Mouse (Mus musculus) right cerebral cortex, postnatal 10 days (tissue): ENCODE data around the gene Piwil4.
A peak's percentile ranks its signal among the peaks of the same experiment; 100 is the strongest.
"Not testable (repeated sequence)": the region's sequence is repeated elsewhere in the genome, so short reads cannot be mapped to it uniquely, and the experiment has no call there.

ENCODE experiments used
- DNase-seq, 2 experiments: peaks; one replicate each; pipeline ENCODE4 v3.0.0; 2021; ENCODE audit warnings: low spot score in 2 of 2

The Piwil4 gene

DNA sequence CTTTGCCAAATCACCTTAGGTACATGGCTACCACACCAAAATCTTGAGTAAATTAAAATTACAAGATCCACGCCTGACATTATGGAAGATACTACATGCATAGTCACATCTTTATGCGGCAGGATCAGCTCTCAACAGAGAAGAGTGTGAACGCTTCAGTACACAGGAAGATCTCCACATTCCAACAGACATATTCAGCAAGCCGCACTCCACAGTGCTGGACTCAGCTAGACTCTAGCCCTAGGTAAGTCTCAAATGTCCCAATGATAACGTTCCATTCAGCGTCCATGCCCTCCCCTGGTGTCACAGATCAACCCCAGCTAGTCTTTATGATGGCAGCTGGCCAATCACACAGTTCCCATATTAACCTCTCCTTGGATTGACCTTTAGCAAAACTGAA, 14.5 kb downstream of the Piwil4 start:
- DNase-seq: no peak

DNA sequence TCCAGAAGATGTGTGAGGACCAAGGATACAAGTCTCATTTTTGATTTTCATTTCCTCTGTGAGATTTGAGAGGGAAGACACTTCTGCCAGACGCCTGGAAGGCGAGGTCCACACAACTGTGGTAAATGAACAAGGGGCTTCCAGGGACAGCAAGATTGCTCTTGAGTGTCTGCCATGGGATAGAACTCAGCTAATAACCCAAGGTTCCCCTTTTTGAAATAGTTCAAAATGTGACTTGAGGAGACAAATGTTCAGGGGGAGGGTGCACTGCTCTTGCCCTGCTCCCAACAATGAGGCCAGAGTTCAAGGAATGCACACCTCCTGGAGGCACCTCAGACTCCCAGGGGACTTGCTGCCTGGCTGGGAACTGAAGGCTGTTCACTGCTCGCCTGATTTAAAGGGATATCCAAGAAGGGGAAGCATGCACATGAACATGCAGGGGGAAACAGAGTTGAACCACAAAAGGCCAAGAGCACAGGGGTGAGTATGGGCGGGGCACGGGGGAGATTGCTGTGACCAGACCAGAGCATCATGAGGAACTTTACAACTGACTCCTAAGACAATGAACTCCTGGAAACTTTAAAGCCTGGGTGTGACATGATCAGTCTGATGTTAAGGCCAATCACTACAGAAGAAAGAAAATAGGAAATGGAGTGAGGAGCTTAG, 15.6 kb downstream of the Piwil4 start:
- no peak for DNase-seq

DNA sequence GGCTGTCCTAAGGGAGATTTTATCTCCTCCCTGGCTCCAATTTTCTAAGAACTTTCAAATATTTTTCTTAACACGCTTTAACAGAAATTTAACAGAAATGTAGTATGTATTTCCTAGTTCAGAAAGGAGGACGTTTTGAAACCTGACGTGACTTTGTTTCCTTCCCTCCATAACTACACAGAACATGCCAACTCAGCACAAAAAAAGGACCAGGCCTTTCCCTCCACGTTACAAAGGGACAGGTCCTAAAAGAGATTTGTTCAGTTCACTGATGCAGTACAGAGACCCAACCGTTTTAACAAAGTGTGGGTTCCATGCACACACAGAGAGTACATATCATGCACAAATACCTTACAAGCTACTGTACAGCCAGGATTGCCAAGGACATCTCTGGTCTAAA, 18.9 kb downstream of the Piwil4 start:
- no peak for DNase-seq

DNA sequence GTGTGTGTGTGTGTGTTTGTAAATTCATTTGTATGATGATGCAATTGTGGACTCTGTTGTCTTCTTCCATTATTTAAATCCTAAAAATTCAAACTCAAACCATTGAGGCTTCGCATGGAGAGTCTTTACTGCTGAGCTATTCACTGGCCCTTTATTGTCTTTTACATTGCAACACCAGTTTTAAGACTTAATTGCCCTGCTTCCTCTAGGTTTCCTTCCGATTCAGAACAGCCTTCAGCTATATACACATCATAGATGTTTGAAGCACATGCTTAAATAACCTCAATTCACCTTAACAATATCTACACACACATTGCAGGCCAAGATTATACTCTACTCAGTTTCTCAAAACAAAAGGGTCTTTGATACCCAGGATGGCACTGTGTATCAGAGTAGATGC, 20.1 kb downstream of the Piwil4 start:
- DNase-seq: no peak

GRCm38 (mm10) chr9:14718332-14718691, 22.2 kb downstream of the Piwil4 start:
- DNase-seq: no peak

DNA sequence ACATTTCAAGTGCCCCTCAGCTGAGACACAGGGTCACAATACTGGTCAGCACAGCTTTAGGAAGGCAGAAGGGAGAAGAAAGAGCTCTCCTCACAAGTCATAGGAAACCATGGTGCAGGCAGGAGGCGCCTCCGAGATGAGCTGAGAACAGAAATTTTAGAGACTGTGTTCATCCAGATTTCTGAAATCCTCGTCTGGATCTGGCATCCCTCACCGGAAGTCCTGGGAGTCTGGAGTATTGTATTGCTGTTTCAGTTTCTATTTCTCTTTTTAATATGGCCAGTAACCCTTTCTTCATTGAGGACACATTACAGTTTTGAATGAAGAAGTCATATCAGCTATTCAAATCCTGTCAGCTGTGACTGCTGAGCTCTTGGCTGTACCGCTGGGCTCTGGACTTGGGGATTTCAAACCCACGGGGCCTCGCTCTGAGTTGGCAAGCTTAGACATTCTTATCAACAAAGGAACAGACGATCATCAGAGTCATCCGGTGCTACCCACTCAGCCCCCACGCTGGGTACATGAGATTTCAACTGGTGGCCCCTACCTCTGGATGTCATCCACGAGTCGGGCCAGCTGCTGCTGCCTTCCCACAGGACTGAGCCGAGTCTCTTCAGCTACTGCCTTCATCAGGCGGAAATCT, 22.7 kb downstream of the Piwil4 start:
- no peak for DNase-seq

DNA sequence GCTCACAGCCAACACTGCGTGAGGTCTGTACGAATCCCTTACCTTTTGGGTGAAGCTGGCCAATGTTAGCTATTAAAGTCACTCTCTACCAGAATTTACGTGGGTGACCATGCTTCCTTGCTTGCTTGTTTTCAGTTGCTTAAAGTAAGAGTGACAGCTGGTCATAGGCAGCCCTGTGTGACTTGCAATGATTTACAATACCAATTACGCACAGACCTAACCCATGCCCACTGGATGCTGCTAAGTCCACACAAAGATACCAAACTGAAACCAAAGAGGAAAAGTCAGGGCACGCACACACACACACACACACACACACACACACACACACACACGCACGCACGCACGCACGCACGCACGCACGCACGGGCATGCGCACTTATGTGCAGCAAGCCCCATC, 25.3 kb downstream of the Piwil4 start:
- no peak for DNase-seq

- no peak for DNase-seq
Measured at GRCm38 (mm10) chr9:14710910-14711309, 29.6 kb downstream of the Piwil4 start.

DNA sequence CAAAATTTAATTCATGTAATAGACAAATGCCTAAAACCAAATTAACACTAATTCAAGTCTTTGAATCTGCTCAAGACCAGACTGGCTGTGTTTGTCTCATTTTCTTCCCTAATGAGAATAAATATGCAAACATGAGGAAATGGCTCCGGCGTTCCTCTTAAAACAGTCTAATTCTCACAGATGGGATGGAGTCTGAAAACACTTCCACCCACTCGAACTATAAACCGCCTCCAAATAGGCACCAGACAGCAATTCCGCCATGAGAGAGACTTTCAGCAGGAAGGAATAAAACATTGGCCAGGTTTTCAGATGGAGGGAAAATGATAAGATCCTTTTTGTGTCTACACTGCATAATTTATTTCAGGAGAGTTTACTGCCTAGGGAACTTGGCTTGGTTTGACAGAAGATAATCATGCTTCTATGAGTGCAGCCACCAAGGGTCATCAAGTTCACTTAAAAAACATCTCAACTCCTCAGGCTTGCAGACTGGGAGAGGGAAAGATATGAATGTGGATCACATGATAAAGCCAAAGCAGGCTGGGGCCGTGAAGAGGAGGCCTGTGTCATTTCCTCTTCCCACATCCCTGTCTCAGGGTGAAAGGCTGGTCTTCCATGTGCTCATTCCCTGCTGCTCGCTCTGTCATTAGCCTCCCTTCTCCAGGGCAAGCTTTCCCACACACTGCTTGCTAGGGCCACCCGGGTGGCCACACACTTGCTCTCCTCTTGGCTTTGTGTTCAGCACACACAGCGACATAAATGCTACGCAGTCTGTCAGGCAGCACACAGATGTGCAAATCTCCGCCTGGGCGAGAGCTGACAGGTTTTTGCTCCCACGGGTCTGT, 35.0 kb downstream of the Piwil4 start:
- DNase-seq: peak; percentile 43 to 68

- not testable (repeated sequence) for DNase-seq
Measured at GRCm38 (mm10) chr9:14700795-14701194, 39.7 kb downstream of the Piwil4 start.

DNA sequence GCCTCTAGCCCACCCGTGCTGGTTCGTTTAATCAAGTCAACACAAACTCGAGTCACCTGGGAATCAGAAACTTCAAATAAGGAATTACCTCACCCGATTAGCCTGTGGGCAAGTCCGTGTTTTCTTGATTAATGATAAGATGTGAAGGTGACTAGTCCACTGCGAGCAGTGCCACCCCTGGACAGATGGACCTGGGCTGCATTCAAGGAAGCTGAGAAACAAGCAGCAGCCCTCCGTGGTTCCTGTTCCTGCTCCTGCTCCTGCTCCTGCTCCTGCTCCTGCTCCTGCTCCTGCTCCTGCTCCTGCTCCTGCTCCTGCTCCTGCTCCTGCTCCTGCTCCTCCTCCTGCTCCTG, 41.3 kb downstream of the Piwil4 start:
- no peak for DNase-seq

DNA sequence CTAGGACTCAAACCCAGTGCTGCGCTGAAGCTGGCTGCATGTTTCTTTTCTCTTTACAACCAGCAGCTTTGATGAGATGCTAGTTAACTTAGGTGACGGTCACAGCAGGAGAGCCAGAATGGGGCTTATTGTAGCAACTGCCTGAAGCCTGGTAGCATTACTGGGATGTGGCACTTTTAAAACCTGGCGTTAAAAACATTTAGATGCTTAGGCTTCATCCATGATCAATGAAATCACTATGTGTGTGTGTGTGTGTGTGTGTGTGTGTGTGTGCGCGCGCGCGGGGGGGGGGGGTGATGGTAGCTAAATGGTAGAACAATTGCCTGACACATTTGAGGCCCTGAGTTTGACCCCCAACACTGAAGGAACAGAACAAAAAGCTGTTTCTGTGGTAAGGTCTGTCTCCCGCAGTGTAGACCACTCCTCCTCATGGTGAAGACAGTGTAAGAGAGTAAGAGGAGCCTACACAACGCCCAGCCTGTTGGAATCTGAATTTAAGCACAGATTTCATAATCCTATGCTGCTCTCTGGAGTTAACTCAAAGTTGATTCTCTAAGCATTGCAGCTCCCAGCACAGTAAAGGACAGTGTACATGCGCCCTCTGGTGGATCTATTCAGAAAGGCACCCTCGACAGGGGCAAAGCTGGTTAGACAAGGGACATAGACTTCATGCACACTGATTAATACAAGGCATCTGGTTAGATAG, 41.8 kb downstream of the Piwil4 start:
- DNase-seq: peak; percentile 91 to 95

GRCm38 (mm10) chr9:14697903-14698302, 42.6 kb downstream of the Piwil4 start:
- DNase-seq: no peak

DNA sequence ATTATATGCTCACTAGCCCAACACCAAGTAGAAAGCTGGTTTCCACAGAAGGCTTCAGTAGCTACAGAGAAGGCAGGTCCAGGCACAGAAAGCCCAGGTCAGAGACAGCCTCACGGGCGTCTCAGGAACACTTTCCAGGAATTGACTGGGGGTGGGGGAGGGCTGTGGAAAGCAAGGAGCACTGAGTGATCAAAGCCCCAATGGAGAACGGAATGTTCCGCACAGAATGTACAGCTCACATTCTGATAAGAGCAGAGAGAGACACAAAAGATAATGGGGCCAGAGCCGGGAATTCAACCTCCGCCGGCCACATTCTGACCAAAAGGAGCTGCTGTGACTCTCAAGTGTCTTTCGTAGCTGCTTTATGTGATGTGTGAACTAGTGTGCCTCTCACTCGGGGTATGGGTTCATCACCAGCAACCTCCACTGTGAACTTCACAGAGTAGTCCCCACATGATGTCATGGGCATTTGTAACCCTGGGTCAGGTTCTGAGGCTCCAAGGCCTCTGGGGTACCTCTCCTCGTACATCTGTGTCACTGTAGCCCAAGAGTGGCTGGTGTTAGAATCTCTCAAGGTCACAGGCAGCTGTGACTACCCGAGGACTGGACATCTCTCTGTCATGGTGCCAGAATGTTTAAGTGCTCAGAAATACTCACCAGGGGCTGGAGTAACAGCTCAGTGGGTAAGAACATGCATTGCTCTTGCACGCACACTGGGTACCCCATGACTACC, 51.0 kb downstream of the Piwil4 start:
- DNase-seq: no peak

DNA sequence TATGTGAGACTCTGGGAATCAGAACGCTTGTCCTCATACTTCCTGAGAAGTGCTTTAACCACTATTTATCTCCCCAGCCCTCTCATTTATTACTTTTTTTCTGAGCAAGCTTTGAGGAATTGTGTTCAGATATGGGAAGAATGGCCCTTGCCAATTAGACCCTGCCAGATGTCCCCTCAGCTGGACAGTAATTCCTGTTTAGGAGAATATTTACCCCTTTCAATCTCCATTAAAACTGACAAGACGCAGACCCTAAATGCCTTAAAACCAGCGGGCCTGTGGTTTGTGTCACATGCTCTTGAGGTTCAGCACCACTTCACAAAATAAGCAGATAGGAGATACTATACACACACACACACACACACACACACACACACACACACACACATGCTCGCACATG, 56.2 kb downstream of the Piwil4 start:
- no peak for DNase-seq

DNA sequence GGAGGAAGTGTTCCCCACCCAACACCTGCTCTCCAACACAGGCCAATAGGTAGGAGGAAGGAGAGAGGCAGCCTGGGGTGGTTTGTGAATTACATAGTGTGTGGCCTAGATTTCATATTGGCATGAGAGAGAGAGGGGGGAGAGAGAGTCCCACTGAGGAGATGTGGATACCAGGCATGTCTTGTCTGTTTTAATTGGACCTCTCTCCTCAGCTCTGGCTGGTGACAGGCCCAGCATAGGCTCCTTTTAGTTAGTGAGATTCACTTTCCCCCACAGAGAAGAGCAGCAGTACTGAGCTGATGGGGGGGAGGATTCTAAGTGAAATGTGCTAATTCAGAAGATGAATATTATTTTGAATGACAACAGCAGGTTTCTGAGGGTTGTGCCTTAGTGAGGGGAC, 57.8 kb downstream of the Piwil4 start:
- no peak for DNase-seq

DNA sequence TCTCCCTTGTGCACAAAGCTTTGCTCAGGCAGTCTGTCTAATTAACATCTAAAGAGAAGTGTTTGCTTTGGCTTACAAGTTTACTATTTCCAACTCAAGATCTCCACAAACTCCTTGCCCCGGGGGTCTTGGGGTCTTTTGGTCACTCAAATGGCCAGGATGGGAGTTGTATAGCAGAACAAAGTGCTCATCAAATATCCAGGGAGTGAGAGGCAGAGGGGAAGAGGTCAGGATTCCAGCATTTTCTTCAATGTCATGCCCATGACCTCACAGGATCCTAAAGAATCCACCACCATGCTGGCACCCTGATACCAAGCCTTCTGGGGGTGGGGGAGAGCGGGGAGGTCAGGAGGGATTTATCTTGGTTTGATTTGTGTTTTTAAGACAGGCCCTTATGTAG, 59.9 kb downstream of the Piwil4 start:
- no peak for DNase-seq

DNA sequence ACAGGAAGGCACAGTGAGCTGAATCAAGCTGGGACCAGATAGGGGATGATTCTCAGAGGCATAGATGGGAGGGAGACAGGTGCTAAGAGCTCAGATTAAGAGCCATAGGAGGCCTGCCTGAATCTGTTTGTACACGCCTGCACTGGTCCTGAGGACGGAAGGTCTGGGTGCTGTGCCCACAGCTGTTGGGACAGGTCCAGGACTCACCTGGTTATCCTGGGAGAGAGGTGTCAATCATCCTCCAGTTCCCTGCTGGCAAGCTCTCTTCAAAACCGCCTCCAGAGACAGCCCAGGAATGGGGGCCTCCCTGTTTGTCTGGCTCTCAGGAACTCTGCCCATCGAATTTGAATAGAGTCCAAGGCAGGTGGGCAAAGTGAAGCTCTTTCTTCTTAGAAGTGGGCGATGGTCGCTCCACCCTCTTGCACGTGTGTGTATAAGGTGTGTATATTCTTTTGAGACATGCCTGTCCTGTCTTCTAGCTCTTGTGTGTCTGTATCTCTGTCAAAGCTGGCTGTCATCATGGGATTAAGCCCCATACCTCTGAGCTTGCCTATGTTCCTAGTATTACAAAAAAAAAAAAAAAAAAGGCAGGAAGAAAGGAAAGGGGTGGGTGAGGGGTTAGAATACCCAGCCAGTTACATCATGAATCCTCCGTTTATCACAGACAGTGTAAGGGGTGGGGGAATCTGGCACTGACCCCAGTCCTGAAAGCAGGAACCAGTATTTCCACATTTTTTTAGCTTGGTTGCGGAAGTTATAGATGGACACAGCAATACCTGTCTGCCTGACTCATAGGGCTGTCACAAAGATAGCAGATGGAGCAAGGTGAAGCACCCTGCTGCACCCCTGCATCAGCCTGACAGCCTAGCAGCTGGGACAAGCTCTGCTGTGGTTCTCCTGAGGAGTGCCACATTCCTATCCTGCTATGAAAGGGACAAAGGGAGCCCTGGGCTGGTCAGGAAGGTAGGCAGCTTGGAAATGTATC, 64.5 kb downstream of the Piwil4 start:
- no peak for DNase-seq

- no peak for DNase-seq
Measured at GRCm38 (mm10) chr9:14674506-14674905, 66.0 kb downstream of the Piwil4 start.

- DNase-seq: no peak
Measured at GRCm38 (mm10) chr9:14673109-14673508, 67.4 kb downstream of the Piwil4 start.
